Mouse (Mus musculus): Measurements from ENCODE around the gene Nipal1. TPM values are rescaled to one million over a fixed set of nuclear protein-coding genes. Genes with fewer than 3 reads are reported as not detected.

Nipal1 gene
- not detected for total RNA-seq (2023)

DNA sequence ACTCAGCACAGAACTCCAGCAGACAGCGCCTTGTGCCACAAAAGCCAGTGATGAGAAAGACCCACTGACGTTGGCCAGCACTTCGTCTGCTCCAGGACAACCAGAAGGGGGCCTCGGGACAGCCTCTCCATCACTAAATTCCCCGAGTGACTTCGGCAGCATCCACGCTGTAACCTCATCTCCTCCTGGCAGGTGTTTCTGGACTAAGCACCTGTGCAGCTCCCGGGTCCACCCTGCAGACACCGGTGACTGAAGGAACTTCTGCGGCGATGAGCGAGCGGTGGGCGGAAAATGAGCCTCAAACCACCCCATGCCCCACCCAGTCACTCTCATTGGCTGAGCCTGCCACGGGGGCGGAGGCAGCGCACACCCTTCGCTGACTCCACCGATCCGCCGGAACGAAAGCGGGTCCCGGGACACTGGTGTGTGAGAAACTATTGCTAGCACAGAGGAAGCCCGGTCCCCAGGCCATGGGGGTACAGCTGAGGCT is at the start of gene Nipal1:
TSS of gene Nipal1 (plus strand) at position 378 of the 490 bp plus-strand sequence.

DNA sequence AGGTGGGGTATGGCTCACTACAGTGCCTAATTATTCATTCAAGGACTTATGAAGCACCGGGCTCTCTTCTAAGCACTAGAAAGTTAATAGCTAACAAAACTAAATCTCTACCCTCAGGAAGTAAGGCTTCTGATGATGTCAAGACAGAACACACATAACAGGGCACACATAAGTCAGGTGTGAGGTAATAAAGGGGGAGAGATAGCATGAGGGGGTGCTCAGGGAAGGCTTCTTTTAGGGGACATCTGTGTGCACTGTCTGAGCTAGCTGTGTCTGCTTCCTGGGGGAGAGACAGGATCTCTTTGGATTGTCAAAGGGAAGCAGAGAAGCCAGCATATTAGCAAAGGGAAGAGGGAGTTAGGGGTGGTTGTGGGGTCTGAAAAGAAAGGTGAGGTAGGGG is 3.4 kb upstream of the Nipal1 start, which contains the start of gene Cnga1:
TSS of gene Cnga1 (minus strand) at position 101 of the 400 bp plus-strand sequence.

Other genes with a start within 250 kb of the Nipal1 start
- not detected for gene Corin, start 143.3 kb upstream of the Nipal1 start, total RNA-seq (2023)
- gene Nfxl1, start 88.1 kb upstream of the Nipal1 start, total RNA-seq (2023), result 10 to 100 TPM; 10.2 to 15.5 TPM
- not detected for gene Zar1, start 66.5 kb upstream of the Nipal1 start, total RNA-seq (2023)
- not detected for gene Gm5868, start 60.2 kb upstream of the Nipal1 start, total RNA-seq (2023)
- under 1 TPM in 1 of 2 experiments, not detected in 1; 0.18 TPM for gene Cnga1, start 3.5 kb upstream of the Nipal1 start, total RNA-seq (2023)
- 1 to 10 TPM in 1 of 2 experiments, under 1 TPM in 1; 0.75 to 1.1 TPM for gene Txk, start 105.0 kb downstream of the Nipal1 start, total RNA-seq (2023)
- 10 to 100 TPM; 23.0 to 29.9 TPM for gene Tec, start 220.7 kb downstream of the Nipal1 start, total RNA-seq (2023)

All from neutrophil, adult 83 days (primary cell).